Mouse (Mus musculus): Measurements from ENCODE around the gene Ampd2. TPM values are rescaled to one million over a fixed set of nuclear protein-coding genes. Genes with fewer than 3 reads are reported as not detected.

The Ampd2 gene
- total and polyA plus RNA-seq, 3 experiments: 28.3 to 85.9 (median 55.8) TPM

DNA sequence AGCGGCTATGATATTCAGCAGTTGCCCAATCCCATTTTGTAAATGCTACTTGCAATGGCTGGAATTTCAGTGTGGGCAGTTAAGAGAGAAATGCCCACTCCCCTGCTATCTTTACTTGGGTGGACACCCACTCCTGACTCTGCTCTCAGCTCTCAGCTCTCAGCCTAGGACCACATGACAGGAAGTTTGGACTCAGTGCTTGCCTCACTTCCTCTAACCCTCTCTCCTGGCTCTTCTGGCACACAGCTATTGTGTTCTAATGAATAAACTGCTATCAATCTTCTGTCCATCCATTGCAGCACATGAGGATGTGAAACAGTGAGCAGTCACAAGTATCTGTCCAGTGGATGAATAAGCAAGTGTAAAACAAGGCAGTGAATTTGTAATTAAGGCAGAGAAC is 46.0 kb upstream of the Ampd2 start:
- Histone ChIP-seq H3K36me3 (replicated peaks in 1 of 2; ENCODE audit: control insufficient read depth in 1 of 2, insufficient read depth in 1 of 2, low read length in 1 of 2) (peaks cover 2 to 42% of the 10 kb centered on the region in 2 experiments), H3K27ac (ENCODE audit: insufficient read depth, low read depth) (no peak overlapping the region), H3K9ac (ENCODE audit: insufficient read depth, low read depth) (no peak overlapping the region), H3K4me2 (ENCODE audit: insufficient read depth, low read depth, poor library complexity, severe bottlenecking) (no peak overlapping the region), H3K79me2 (replicated peaks; ENCODE audit: control insufficient read depth, extremely low read depth, insufficient read depth, poor library complexity, severe bottlenecking) (peaks cover 40% of the 10 kb centered on the region), H3K4me3 (replicated peaks in 1 of 3; ENCODE audit: low read depth in 2 of 3, low read length in 2 of 3, poor library complexity in 1 of 3) (no peak overlapping the region), H3K4me1 (ENCODE audit: control insufficient read depth in 1 of 2, insufficient read depth in 2 of 2) (peaks cover 9 to 77% of the 10 kb centered on the region in 2 experiments; a peak in 3 of 4 replicates), H3K27me3 (replicated peaks) (no peaks in the 10 kb centered on the region), H3K9me3 (replicated peaks; ENCODE audit: low read length) (no peaks in the 10 kb centered on the region)
- TF ChIP-seq POLR2A (IDR thresholded peaks at IDR 0.05; ENCODE audit: low read depth, low read length) (no peak), MEF2A (IDR thresholded peaks at IDR 0.05; ENCODE audit: borderline replicate concordance, low read depth, low read length) (no peak), USF1 (IDR thresholded peaks at IDR 0.05; ENCODE audit: low read depth, low read length) (peak; percentile 17; the same call in 1 of the 2 replicates)
- dilution Hi-C loops (cut with MboI; ENCODE audit: extremely low pct_ligation_motif_present, extremely low pct_unique_long_range_greater_than_20kb, low sequenced_read_pairs) (no loop called here), in situ Hi-C loops (cut with MboI; ENCODE audit: low pct_ligation_motif_present, low pct_unique_long_range_greater_than_20kb, low sequenced_read_pairs) (no loop called here)
- no peak for DNase-seq (ENCODE audit: extremely low read depth)

DNA sequence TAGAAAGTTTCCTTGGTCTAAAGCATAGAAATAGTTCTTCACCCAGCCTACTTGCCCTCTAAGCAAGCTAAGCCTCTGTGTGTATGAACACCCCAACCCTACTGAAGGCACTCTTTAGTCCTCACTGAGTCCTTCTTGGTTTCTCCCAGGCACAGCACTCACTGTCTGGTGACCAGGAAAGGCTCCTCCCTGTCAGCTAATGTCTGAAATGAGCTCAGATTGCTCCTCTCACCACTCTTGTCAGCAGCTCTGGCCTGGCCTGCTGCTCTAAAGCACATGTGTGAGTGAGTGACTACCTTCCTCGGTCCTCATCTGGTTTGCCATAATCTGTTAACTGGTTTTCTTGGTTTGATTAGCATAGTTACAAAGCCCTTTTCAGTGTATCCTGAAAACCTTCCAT is 45.4 kb upstream of the Ampd2 start:
- Histone ChIP-seq H3K4me2 (ENCODE audit: insufficient read depth, low read depth, poor library complexity, severe bottlenecking) (no peak overlapping the region), H3K27ac (ENCODE audit: insufficient read depth, low read depth) (no peak overlapping the region), H3K9me3 (replicated peaks; ENCODE audit: low read length) (no peaks in the 10 kb centered on the region), H3K36me3 (replicated peaks in 1 of 2; ENCODE audit: control insufficient read depth in 1 of 2, insufficient read depth in 1 of 2, low read length in 1 of 2) (peaks cover 2 to 38% of the 10 kb centered on the region in 2 experiments), H3K9ac (ENCODE audit: insufficient read depth, low read depth) (no peak overlapping the region), H3K4me3 (replicated peaks in 1 of 3; ENCODE audit: low read depth in 2 of 3, low read length in 2 of 3, poor library complexity in 1 of 3) (no peak overlapping the region), H3K4me1 (ENCODE audit: control insufficient read depth in 1 of 2, insufficient read depth in 2 of 2) (peaks cover 9 to 77% of the 10 kb centered on the region in 2 experiments; a peak in 3 of 4 replicates), H3K27me3 (replicated peaks) (no peaks in the 10 kb centered on the region), H3K79me2 (replicated peaks; ENCODE audit: control insufficient read depth, extremely low read depth, insufficient read depth, poor library complexity, severe bottlenecking) (peaks cover 33% of the 10 kb centered on the region)
- in situ Hi-C loops (cut with MboI; ENCODE audit: low pct_ligation_motif_present, low pct_unique_long_range_greater_than_20kb, low sequenced_read_pairs) (no loop called here), dilution Hi-C loops (cut with MboI; ENCODE audit: extremely low pct_ligation_motif_present, extremely low pct_unique_long_range_greater_than_20kb, low sequenced_read_pairs) (no loop called here)
- no peak for TF ChIP-seq HCFC1 (IDR thresholded peaks at IDR 0.05; ENCODE audit: low read depth, low read length)
- no peak for TF ChIP-seq CHD2 (IDR thresholded peaks at IDR 0.05; ENCODE audit: low read length)
- no peak for TF ChIP-seq TBP (conservative IDR thresholded peaks at IDR 0.05; ENCODE audit: low read depth, low read length)
- TF ChIP-seq UBTF (IDR thresholded peaks at IDR 0.05; ENCODE audit: low read depth, low read length): no peak
- no peak for TF ChIP-seq MAX (IDR thresholded peaks at IDR 0.05; ENCODE audit: low read length)
- TF ChIP-seq KAT2A (IDR thresholded peaks at IDR 0.05; ENCODE audit: insufficient replicate concordance, low read length): no peak
- TF ChIP-seq RCOR1 (conservative IDR thresholded peaks at IDR 0.05; ENCODE audit: low read depth, low read length): no peak
- TF ChIP-seq EP300 (IDR thresholded peaks at IDR 0.05; ENCODE audit: low read length): no peak
- no peak for TF ChIP-seq ELF1 (IDR thresholded peaks at IDR 0.05; ENCODE audit: low read depth, low read length)
- DNase-seq (ENCODE audit: extremely low read depth): no peak

DNA sequence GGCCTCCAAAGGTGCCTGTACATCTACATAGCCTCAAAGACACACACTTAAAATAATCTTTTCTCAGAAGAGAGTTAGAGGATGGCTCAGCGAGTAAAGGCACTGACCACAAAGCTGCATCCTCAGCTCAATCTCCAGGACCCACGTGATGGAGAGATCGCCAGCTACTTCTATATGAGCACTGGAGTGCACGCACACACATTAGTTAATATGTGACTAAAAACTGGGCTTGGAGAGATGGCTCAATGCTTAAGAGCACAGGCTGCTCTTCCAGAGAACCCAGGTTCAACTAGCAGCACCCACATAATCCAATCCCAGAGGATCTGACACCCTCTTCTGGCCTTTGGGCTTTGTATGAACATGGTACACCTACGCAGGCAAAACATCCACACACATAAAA is 44.8 kb upstream of the Ampd2 start:
- no peak overlapping the region for H3K9ac ChIP-seq (ENCODE audit: insufficient read depth, low read depth)
- H3K36me3 ChIP-seq (replicated peaks in 1 of 2; ENCODE audit: control insufficient read depth in 1 of 2, insufficient read depth in 1 of 2, low read length in 1 of 2): peaks cover 2 to 39% of the 10 kb centered on the region in 2 experiments
- H3K79me2 ChIP-seq (replicated peaks; ENCODE audit: control insufficient read depth, extremely low read depth, insufficient read depth, poor library complexity, severe bottlenecking): peaks cover 34% of the 10 kb centered on the region
- dilution Hi-C loops (cut with MboI; ENCODE audit: extremely low pct_ligation_motif_present, extremely low pct_unique_long_range_greater_than_20kb, low sequenced_read_pairs): no loop called here
- H3K9me3 ChIP-seq (replicated peaks; ENCODE audit: low read length): no peaks in the 10 kb centered on the region
- H3K4me2 ChIP-seq (ENCODE audit: insufficient read depth, low read depth, poor library complexity, severe bottlenecking): no peak overlapping the region
- in situ Hi-C loops (cut with MboI; ENCODE audit: low pct_ligation_motif_present, low pct_unique_long_range_greater_than_20kb, low sequenced_read_pairs): no loop called here
- DNase-seq (ENCODE audit: extremely low read depth): no peak
- H3K27ac ChIP-seq (ENCODE audit: insufficient read depth, low read depth): no peak overlapping the region
- H3K4me1 ChIP-seq (ENCODE audit: control insufficient read depth in 1 of 2, insufficient read depth in 2 of 2): peaks cover 9 to 80% of the 10 kb centered on the region in 2 experiments; a peak in 3 of 4 replicates
- TF ChIP-seq ELF1 (IDR thresholded peaks at IDR 0.05; ENCODE audit: low read depth, low read length) (no peak), NRF1 (IDR thresholded peaks at IDR 0.05; ENCODE audit: low read depth, low read length) (no peak), E2F4 (IDR thresholded peaks at IDR 0.05; ENCODE audit: insufficient replicate concordance, low read depth, low read length) (no peak), USF1 (IDR thresholded peaks at IDR 0.05; ENCODE audit: low read depth, low read length) (no peak)
- no peaks in the 10 kb centered on the region for H3K27me3 ChIP-seq (replicated peaks)
- H3K4me3 ChIP-seq (replicated peaks in 1 of 3; ENCODE audit: low read depth in 2 of 3, low read length in 2 of 3, poor library complexity in 1 of 3): no peak overlapping the region

All from CH12.LX (cell line).